Mouse (Mus musculus): ENCODE data around the gene Sytl5.

Gene Sytl5

DNA sequence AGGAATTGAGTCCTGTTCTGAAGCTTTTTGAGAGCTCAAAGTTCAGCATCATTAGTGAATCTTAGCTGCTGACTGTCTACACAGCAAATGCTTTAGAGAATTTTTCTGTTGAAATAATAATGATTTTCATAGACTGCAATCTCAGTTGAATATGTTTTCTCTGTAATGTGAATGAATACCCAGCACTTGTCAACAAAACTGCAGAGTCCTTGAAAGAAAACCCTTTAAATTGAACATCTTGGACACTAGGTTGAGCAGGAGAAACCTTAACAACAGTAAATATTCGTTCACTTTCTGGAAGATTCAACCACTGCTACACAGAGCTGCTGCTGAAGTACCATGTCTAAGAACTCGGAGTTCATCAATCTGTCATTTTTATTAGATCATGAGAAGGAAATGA lies at the start of gene Sytl5:
Sytl5 (plus strand) TSS at position 301 of the 400 bp plus-strand sequence.
- DNase-seq (ENCODE audit: low read depth, low spot score): no peak

DNA sequence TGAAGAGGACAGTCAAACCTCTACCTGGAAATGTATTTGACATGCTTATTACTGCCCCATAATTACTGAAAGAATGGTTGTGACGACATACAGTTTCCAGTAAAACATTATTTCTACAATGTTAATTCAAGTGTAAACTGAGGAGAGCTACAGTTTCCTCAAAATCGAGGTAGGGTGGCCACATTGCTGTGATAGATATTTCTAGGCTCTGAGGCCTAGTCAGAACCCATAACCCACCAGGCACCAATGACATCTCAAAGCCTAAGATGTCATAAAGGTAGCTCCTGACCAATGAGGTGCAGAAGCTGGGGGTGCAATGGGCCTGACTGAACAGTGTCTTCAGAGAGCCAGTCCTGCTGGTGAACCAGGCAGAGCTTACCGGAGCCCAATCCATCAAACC lies 38.8 kb upstream of the Sytl5 start, which contains the start of gene Hypm:
Hypm (plus strand) TSS at position 301 of the 400 bp plus-strand sequence.
- no peak for DNase-seq (ENCODE audit: low read depth, low spot score)

DNA sequence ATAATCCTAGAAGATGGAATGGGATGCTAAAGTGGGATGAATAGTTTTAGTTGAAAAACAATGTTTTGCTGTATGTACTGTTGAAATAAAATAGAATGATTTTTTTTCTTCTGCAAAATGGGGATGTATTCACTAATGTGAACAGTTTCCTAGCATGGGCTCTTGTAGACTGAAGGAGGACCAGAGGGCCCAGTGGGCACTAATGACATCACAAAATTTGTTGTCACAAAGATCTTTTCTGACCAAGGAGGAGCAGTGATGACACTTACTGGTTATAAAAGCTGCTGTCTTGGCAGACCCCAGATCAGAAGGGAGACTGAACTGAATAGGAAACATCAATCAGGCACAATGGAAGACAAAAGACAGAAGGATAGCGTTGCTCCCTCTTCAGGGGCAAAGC lies 36.0 kb upstream of the Sytl5 start, which contains the start of gene H2al3:
H2al3 (plus strand) TSS at position 301 of the 400 bp plus-strand sequence.
- DNase-seq (ENCODE audit: low read depth, low spot score): no peak

DNA sequence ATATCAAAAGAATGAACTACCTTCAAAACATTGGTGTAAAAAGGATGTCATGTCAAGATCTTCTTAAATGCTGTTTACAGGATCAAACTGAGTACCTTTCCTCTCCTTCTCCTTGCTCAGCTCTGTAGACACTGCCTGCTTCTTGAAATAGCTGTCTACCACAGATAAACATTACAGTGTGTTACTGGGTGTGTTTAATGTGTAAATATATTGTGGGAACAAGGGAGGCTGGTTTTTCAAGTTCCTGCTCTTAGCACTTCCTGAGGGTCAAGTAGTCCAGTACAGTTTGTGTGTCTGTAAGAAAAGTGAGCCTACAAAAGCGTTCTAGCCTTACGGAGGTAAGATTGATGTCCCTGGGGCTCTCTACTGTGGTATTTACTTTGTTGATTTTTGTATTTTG lies 23.6 kb upstream of the Sytl5 start:
- DNase-seq (ENCODE audit: low read depth, low spot score): no peak

DNA sequence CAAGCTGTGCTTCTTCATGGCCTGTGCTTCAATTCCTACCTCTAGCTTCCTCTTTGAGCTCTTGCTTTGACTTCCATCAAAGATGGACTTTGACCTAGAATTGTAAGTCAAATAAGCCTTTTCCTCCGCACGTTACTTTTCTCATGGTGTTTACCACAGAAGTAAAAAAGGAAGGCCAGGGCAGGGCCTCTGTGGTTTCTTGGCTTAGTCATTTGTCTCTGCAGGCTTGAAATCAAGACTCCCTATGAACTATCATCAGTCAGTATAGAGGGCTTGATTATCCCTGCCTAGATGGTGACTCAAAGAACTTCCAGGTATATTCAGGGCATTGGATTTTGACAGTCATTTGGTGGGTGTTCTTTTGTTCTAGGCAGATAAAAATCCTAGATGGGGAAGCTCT lies 9.9 kb upstream of the Sytl5 start:
- DNase-seq (ENCODE audit: low read depth, low spot score): no peak

DNA sequence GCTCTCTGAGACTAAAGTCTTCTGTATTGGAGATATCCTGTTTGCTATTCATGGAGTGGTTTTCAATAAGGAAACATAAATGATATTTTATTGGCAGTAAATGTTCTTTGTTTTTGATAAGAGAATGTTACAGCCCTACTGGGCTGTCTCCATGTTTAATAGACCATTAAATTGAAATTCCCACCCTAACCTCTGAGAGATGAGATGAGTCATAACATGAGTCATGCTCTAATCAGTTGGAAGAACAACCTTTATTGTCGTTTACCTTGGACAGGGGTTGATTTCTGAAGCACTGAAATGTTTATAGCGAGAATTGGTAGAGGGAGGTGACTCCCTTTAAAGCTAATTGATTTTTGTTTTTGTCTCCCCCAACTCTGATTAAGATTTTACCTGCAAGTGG lies 24.1 kb downstream of the Sytl5 start:
- no peak for DNase-seq (ENCODE audit: low read depth, low spot score)

DNA sequence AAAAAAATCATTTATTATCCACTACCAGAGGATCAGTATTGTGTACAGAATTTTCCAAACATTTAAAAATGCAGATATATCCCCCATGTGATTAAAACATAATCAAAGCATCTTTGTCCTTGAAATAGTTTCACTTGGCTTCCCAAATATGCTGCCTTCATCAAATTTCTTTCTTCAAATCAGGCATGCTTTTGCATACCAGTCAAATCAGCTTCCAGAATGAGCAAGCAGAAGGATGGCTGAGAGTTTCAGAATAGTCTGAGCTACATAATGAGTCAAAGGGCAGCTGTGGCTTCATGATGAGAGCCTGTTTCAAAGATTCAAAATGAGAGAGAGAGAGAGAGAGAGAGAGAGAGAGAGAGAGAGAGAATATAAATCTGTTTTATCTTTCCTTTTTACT lies 48.4 kb downstream of the Sytl5 start:
- DNase-seq (ENCODE audit: low read depth, low spot score): no peak

DNA sequence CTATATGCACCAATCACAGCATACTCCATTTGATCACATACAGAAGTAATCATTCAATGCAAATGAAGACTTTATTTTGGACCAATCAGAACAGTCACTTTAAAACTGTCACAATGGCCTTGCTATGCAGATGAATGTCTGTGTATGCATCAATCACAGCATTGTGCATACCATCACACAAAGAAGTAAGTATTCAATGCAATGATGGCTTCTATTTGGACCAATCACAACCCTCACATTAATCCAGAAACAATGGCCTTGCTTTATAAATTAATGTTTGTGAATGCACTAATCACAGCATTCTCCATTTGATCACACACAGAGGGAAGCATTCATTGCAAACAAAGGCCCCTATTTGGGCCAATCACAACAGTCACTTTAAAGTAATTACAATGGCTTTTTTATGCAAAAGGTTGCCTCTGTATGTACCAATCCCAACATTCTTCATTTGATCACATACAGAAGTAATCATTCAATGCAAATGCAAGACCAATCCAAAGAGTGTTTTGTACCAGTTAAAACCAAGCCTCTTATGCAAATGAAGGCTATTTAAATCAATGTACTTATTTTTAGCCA lies 98.8 kb downstream of the Sytl5 start:
- DNase-seq (ENCODE audit: low read depth, low spot score): no peak

DNA sequence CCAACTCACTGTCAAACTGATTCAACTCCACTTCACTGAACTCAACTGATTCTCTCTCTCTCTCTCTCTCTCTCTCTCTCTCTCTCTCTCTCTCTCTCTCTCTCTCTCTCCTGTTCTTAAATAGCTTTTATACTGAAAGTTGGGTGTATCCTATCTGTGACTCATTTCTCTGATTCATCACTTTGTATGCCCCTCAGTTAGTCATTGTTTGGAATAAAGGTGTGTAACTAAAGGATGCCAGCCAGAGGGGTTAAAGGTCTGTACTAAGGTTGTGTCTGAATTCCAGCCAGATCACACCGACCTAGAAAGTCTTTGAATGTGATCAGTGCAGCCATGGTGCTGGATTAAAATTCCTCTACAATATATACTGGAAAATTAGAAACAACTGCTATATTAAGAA lies 115.3 kb downstream of the Sytl5 start:
- no peak for DNase-seq (ENCODE audit: low read depth, low spot score)

DNA sequence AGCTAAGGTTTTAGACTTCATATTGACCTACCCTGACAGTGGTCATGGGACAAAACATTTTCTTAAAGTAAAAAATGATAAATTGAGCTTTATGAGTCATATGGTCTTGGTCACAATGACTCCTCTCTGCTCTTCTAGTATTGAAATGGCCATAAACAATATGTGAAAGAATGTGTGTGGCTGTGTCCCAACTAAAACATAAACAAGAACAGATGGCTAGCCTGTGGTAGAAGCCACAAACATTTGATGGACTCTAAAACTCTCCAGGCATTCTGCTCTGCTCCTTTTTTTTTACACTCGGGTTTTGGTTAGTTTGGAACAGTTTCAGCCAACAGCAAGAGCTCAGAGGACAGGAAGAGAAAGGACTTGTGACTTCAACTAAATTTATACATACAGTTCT lies 120.5 kb downstream of the Sytl5 start:
- DNase-seq (ENCODE audit: low read depth, low spot score): no peak

DNA sequence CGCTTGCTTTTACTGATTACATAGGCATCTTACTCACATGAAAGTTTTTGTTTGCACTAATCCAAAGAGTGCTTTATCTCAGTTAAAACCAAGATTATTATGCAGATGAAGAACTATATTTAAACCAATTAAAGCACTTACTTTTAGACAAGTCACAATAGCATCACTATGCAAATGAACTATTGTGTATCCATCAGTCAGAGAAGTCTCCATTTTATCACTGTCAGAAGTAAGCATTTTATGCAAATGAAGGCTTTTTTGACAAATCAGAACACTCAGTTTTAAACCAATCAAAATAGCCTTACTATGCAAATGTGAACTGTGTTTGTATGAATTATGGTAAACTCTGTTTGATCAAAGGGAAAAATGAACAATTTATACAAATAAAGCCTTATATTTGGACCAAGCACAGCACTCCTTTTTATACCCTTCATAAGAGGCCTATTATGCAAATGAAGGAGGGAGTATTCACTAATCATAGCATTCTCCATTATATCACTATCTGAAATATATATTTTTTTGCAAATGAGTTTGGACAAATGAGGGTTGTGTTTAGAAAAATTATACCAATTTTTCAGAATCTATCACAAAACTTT lies 122.4 kb downstream of the Sytl5 start:
- no peak for DNase-seq (ENCODE audit: low read depth, low spot score)

DNA sequence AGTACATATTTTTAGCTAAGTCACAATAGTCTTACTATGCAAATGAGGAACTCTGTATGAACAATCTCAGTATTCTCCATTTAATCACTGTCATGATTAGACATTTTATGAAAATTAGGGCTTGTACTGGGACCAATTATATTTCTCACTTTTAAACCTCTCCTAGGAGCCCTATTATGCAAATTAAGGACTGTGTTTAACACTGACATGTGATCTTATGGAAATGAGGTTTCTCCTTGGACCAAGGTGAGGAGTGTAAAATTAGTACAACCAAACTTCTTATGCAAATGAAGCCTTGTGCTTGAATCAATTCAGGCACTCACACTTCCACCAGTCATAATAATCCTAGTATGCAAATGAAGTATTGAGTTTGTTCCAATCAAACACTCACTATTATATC lies 124.8 kb downstream of the Sytl5 start:
- no peak for DNase-seq (ENCODE audit: low read depth, low spot score)

DNA sequence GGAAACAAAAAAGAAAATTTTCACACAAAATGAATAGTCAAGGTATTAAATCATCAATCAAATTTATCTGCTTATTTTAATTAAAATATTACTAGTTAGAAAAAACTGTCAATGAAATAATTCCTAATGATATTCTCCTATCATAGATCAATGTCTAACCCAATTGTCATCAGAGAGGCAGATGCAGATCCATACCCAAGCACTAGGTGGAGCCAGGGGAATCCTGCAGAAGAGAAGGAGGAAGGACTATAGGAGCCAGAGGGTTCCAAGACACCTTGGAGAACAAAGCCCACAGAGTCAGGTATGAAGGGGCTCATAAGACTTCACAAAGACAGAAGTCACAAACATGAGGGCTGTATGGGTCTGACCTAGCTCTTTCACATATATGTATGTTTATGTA lies 149.2 kb downstream of the Sytl5 start:
- DNase-seq (ENCODE audit: low read depth, low spot score): no peak
